Mouse (Mus musculus) stomach, postnatal 0 days (tissue): Measurements from ENCODE around the gene Sema3g.

Experiments
- CTCF ChIP-seq: IDR thresholded peaks from 2 replicates; pipeline ENCODE4 v1.5.1; 2016; ENCODE audit warnings: antibody characterized with exemption, low read depth, mild to moderate bottlenecking, moderate library complexity
- EP300 ChIP-seq: optimal IDR thresholded peaks from 2 replicates; pipeline ENCODE3; 2016; ENCODE audit warnings: antibody characterized with exemption

- TF ChIP-seq CTCF: no peak
- no peak for TF ChIP-seq EP300
These were observed 22.1 kb upstream of the Sema3g start for GRCm38 (mm10) chr14:31195521-31195920.
